Mouse (Mus musculus) liver, embryonic 11.5 days (tissue): ENCODE results near the gene AC124502.3. TPM values are rescaled to one million over a fixed set of nuclear protein-coding genes. Genes with fewer than 3 reads are reported as not detected.

Source experiments
- ATAC-seq: fragments of 200-750 bp; cut with Nextera tagmentation; replicated peaks from 2 replicates; pipeline ENCODE4 v1.8.0; 2017; ENCODE audit warnings: moderate number of reproducible peaks, mild to moderate bottlenecking, moderate TSS enrichment, moderate library complexity; ENCODE audit not compliant: low FRiP score
- DNase-seq: peaks from one replicate; pipeline ENCODE4 v3.0.0-alpha.2; 2017; ENCODE audit warnings: low spot score
- H3K27ac ChIP-seq: fragments of 300-500 bp; sonication (generic); 2 replicates; pipeline ENCODE4 v1.5.1; 2014; ENCODE audit warnings: mild to moderate bottlenecking, low read depth, low read length, control low read depth
- H3K27me3 ChIP-seq: fragments of 300-500 bp; sonication (generic); replicated peaks from 2 replicates; pipeline ENCODE4 v1.6.1; 2014; ENCODE audit warnings: low read length, mixed read lengths; ENCODE audit not compliant: control insufficient read depth, insufficient read depth
- H3K36me3 ChIP-seq: fragments of 300-500 bp; sonication (generic); 2 replicates; pipeline ENCODE4 v1.6.1; 2014; ENCODE audit warnings: mild to moderate bottlenecking, low read length, moderate library complexity, mixed read lengths; ENCODE audit not compliant: control insufficient read depth, insufficient read depth
- H3K4me1 ChIP-seq: fragments of 300-500 bp; sonication (generic); replicated peaks from 2 replicates; pipeline ENCODE4 v1.6.1; 2014; ENCODE audit warnings: low read length, mixed read lengths; ENCODE audit not compliant: control insufficient read depth, insufficient read depth
- H3K4me2 ChIP-seq: fragments of 300-500 bp; sonication (generic); 2 replicates; pipeline ENCODE4 v1.6.1; 2014; ENCODE audit warnings: mild to moderate bottlenecking, control low read depth, moderate library complexity
- H3K4me3 ChIP-seq: fragments of 300-500 bp; sonication (generic); 2 replicates; pipeline ENCODE4 v1.5.1; 2014; ENCODE audit warnings: low read depth, low read length, control low read depth
- H3K9ac ChIP-seq: fragments of 300-500 bp; sonication (generic); 2 replicates; pipeline ENCODE4 v1.6.1; 2014; ENCODE audit warnings: low read depth, low read length, control low read depth
- H3K9me3 ChIP-seq: fragments of 300-500 bp; sonication (generic); 2 replicates; pipeline ENCODE4 v1.6.1; 2016; ENCODE audit warnings: low read length, inconsistent platforms, mixed read lengths; ENCODE audit not compliant: control insufficient read depth
- WGBS: fragments of 180-500 bp; shearing (Covaris S2); extraction: QIAGEN DNeasy Blood & Tissue Kit; methylation state at CpG from one replicate; pipeline ENCODE4 v1.1.7; 2014; 5-methylcytosine and 5-hydroxymethylcytosine counted together
- polyA plus RNA-seq: library from polyadenylated mRNA; unstranded; fragments of >200 nt; fragmentation: Nextera tagmentation; extraction: Ambion mirVana; gene quantifications from 2 replicates; pipeline ENCODE4 v1.2.1, GENCODE M21; 2014

AC124502.3 gene
- polyA plus RNA-seq, 1 experiment from 2014 or later, result 1.1 TPM

- H3K4me1 ChIP-seq, result peaks cover 62% of the 10 kb centered on the region
Measured at GRCm38 (mm10) chr19:5068570-5069234, 30.0 kb downstream of the AC124502.3 start.

GRCm38 (mm10) chr19:5069486-5069885 is 30.8 kb downstream of the AC124502.3 start:
- peaks cover 62% of the 10 kb centered on the region for H3K4me1 ChIP-seq

More at GRCm38 (mm10) chr19:5068570-5069234, 30.0 kb downstream of the AC124502.3 start:
- Histone ChIP-seq H3K9me3 (no peaks in the 10 kb centered on the region), H3K36me3 (no peaks in the 10 kb centered on the region), H3K27me3 (peaks cover 40% of the 10 kb centered on the region), H3K4me3 (peak overlapping the region; percentile 59), H3K27ac (peak overlapping the region; percentile 90), H3K4me2 (peak overlapping the region; percentile 95), H3K9ac (peak overlapping the region; percentile 73)
- DNase-seq (no peak), ATAC-seq (no peak)
- 36% methylated on average over 21 of the region's 21 CpGs for WGBS

GRCm38 (mm10) chr19:5069978-5070377 is 31.3 kb downstream of the AC124502.3 start:
- Histone ChIP-seq H3K9ac (no peak overlapping the region), H3K4me3 (no peak overlapping the region; the same call in 1 of the 2 replicates), H3K36me3 (no peaks in the 10 kb centered on the region), H3K27me3 (peaks cover 41% of the 10 kb centered on the region), H3K4me2 (peak overlapping the region; percentile 95), H3K27ac (peak overlapping the region; percentile 30; the same call in 1 of the 2 replicates), H3K4me1 (peaks cover 59% of the 10 kb centered on the region), H3K9me3 (no peaks in the 10 kb centered on the region)
- ATAC-seq (no peak), DNase-seq (no peak)
- 71% methylated on average over 7 of the region's 7 CpGs for WGBS

More at GRCm38 (mm10) chr19:5069486-5069885, 30.8 kb downstream of the AC124502.3 start:
- no peak for DNase-seq
- H3K9ac ChIP-seq, result no peak overlapping the region
- no peak overlapping the region for H3K27ac ChIP-seq
- ATAC-seq, result no peak
- peaks cover 41% of the 10 kb centered on the region for H3K27me3 ChIP-seq
- no peaks in the 10 kb centered on the region for H3K36me3 ChIP-seq
- no peaks in the 10 kb centered on the region for H3K9me3 ChIP-seq
- H3K4me2 ChIP-seq, result peak overlapping the region; percentile 95
- H3K4me3 ChIP-seq, result peak overlapping the region; percentile 59; the same call in 1 of the 2 replicates
- WGBS, result 74% methylated on average over 5 of the region's 5 CpGs

GRCm38 (mm10) chr19:5071077-5071476 is 32.4 kb downstream of the AC124502.3 start:
- no peak for DNase-seq
- H3K27ac ChIP-seq, result peak overlapping the region; percentile 66
- peaks cover 41% of the 10 kb centered on the region for H3K27me3 ChIP-seq
- no peak for ATAC-seq
- peaks cover 51% of the 10 kb centered on the region for H3K4me1 ChIP-seq
- H3K4me2 ChIP-seq, result peak overlapping the region; percentile 95
- peak overlapping the region; percentile 52 for H3K4me3 ChIP-seq
- peak overlapping the region; percentile 66 for H3K9ac ChIP-seq
- no peaks in the 10 kb centered on the region for H3K36me3 ChIP-seq
- 14% methylated on average over 11 of the region's 11 CpGs for WGBS
- H3K9me3 ChIP-seq, result no peaks in the 10 kb centered on the region

- Histone ChIP-seq H3K4me1 (peaks cover 51% of the 10 kb centered on the region), H3K27me3 (peaks cover 44% of the 10 kb centered on the region), H3K27ac (peak overlapping the region; percentile 66), H3K4me3 (peak overlapping the region; percentile 52), H3K9ac (peak overlapping the region; percentile 66), H3K36me3 (no peaks in the 10 kb centered on the region), H3K4me2 (peak overlapping the region; percentile 95), H3K9me3 (no peaks in the 10 kb centered on the region)
- WGBS, result 2% methylated on average over 40 of the region's 40 CpGs
- ATAC-seq (peak; percentile 80), DNase-seq (peak; percentile 84)
Measured at GRCm38 (mm10) chr19:5071545-5072369, 33.1 kb downstream of the AC124502.3 start.

GRCm38 (mm10) chr19:5072389-5073019 is 33.8 kb downstream of the AC124502.3 start:
- peak; percentile 11; the same call in 1 of the 2 replicates for ATAC-seq
- Histone ChIP-seq H3K27ac (peak overlapping the region; percentile 57; the same call in 1 of the 2 replicates), H3K27me3 (peaks cover 44% of the 10 kb centered on the region)

GRCm38 (mm10) chr19:5073028-5073427 is 34.3 kb downstream of the AC124502.3 start:
- no peak overlapping the region for H3K27ac ChIP-seq
- ATAC-seq, result 0 out of 2 replicates have a peak, but pooled peaks have one; percentile 11

More at GRCm38 (mm10) chr19:5072389-5073019, 33.8 kb downstream of the AC124502.3 start:
- Histone ChIP-seq H3K9me3 (no peaks in the 10 kb centered on the region), H3K4me3 (peak overlapping the region; percentile 52), H3K4me1 (peaks cover 44% of the 10 kb centered on the region), H3K4me2 (peak overlapping the region; percentile 95), H3K36me3 (no peaks in the 10 kb centered on the region), H3K9ac (peak overlapping the region; percentile 66; the same call in 1 of the 2 replicates)
- DNase-seq, result no peak
- 4% methylated on average over 20 of the region's 20 CpGs for WGBS

GRCm38 (mm10) chr19:5073518-5073917 is 34.8 kb downstream of the AC124502.3 start:
- H3K36me3 ChIP-seq, result no peaks in the 10 kb centered on the region
- H3K27ac ChIP-seq, result no peak overlapping the region
- peaks cover 34% of the 10 kb centered on the region for H3K4me1 ChIP-seq
- H3K4me2 ChIP-seq, result no peak overlapping the region
- H3K9me3 ChIP-seq, result no peaks in the 10 kb centered on the region
- ATAC-seq (no peak), DNase-seq (no peak)
- WGBS, result 35% methylated on average over 5 of the region's 5 CpGs
- H3K9ac ChIP-seq, result no peak overlapping the region
- no peak overlapping the region for H3K4me3 ChIP-seq
- peaks cover 39% of the 10 kb centered on the region for H3K27me3 ChIP-seq

More at GRCm38 (mm10) chr19:5073028-5073427, 34.3 kb downstream of the AC124502.3 start:
- no peak for DNase-seq
- H3K36me3 ChIP-seq, result no peaks in the 10 kb centered on the region
- WGBS, result 2% methylated on average over 15 of the region's 15 CpGs
- H3K4me2 ChIP-seq, result peak overlapping the region; percentile 95
- H3K4me1 ChIP-seq, result peaks cover 39% of the 10 kb centered on the region
- H3K9me3 ChIP-seq, result no peaks in the 10 kb centered on the region
- peak overlapping the region; percentile 52 for H3K4me3 ChIP-seq
- peaks cover 41% of the 10 kb centered on the region for H3K27me3 ChIP-seq
- no peak overlapping the region for H3K9ac ChIP-seq
